In genomic region chr11:70583022-70583714, GRCm38 (mm10) we compare ENCODE assay signal across 8 mouse cellular contexts. TPM values are rescaled to one million over a fixed set of nuclear protein-coding genes. Genes with fewer than 3 reads are reported as not detected.
DNase-seq lines count a peak whose midpoint lies in the region; ATAC-seq and TF ChIP-seq lines count a peak whose summit lies in the region.
"Had no signal": no experiment of that assay in that cellular context is flagged by ENCODE, and none has a peak within 500 bp of the region (broad histone marks: within the 10 kb centered on the region; RNA-seq: fewer than 3 reads in every experiment).

No protein-coding gene starts in this region.

- peaks cover 45% of the 10 kb centered on the region for H3K4me1 ChIP-seq in kidney, postnatal 0 days (replicated peaks; ENCODE audit: insufficient read depth, low read length)
- H3K4me1 ChIP-seq in bone marrow macrophage, adult 2 months (ENCODE audit: control insufficient read depth, insufficient read depth, low read length), result peaks cover 90% of the 10 kb centered on the region
- H3K4me1 ChIP-seq in embryonic facial prominence, embryonic 12.5 days, result peaks cover 73% of the 10 kb centered on the region
- H3K4me1 ChIP-seq in limb, embryonic 15.5 days, result peaks cover 69% of the 10 kb centered on the region

- no peaks in the 10 kb centered on the region for H3K27me3 ChIP-seq in kidney, postnatal 0 days (ENCODE audit: insufficient read depth, low read length)
- H3K27me3 ChIP-seq in embryonic facial prominence, embryonic 12.5 days, result no peaks in the 10 kb centered on the region
- no peaks in the 10 kb centered on the region for H3K27me3 ChIP-seq in limb, embryonic 15.5 days

- H3K4me3 ChIP-seq in kidney, postnatal 0 days (replicated peaks; ENCODE audit: low read depth, low read length), result no peak overlapping the region
- H3K4me3 ChIP-seq in bone marrow macrophage, adult 2 months (ENCODE audit: insufficient read depth, low read length), result no peak overlapping the region
- H3K4me3 ChIP-seq in embryonic facial prominence, embryonic 12.5 days, result no peak overlapping the region
- H3K4me3 ChIP-seq in limb, embryonic 15.5 days, result no peak overlapping the region

- no peak for ATAC-seq in kidney, postnatal 0 days (replicated peaks; ENCODE audit: low FRiP score, low read depth)
- ATAC-seq in embryonic facial prominence, embryonic 12.5 days (ENCODE audit: insufficient number of reproducible peaks, insufficient read depth, low FRiP score, low TSS enrichment), result no peak
- no peak for ATAC-seq in limb, embryonic 15.5 days (ENCODE audit: insufficient number of reproducible peaks, low FRiP score, low TSS enrichment, low read depth)

- H3K4me2 ChIP-seq in kidney, postnatal 0 days (ENCODE audit: low read length), result no peak overlapping the region
- 0 out of 2 replicates have a peak overlapping the region, but pooled peaks have one; percentile 9 for H3K4me2 ChIP-seq in embryonic facial prominence, embryonic 12.5 days (replicated peaks)
- H3K4me2 ChIP-seq in limb, embryonic 15.5 days, result no peak overlapping the region

- no peak for TF ChIP-seq CTCF in kidney, postnatal 0 days (IDR thresholded peaks at IDR 0.05; ENCODE audit: low read depth)
- no peak for TF ChIP-seq CTCF in bone marrow macrophage, adult 2 months (IDR thresholded peaks at IDR 0.05; ENCODE audit: low read depth, low read length)

- H3K9me3 ChIP-seq in kidney, postnatal 0 days (replicated peaks; ENCODE audit: low read length), result no peaks in the 10 kb centered on the region
- no peaks in the 10 kb centered on the region for H3K9me3 ChIP-seq in embryonic facial prominence, embryonic 12.5 days
- no peaks in the 10 kb centered on the region for H3K9me3 ChIP-seq in limb, embryonic 15.5 days

- 61% methylated on average over 6 of the region's 6 CpGs for WGBS in kidney, postnatal 0 days
- WGBS in embryonic facial prominence, embryonic 12.5 days, result 44% methylated on average over 6 of the region's 6 CpGs
- WGBS in limb, embryonic 15.5 days, result 48% methylated on average over 6 of the region's 6 CpGs

- no peak for TF ChIP-seq POLR2A in bone marrow macrophage, adult 2 months (IDR thresholded peaks at IDR 0.05; ENCODE audit: borderline replicate concordance, low read depth, low read length)

- no peak overlapping the region for H3K9ac ChIP-seq in kidney, postnatal 0 days (ENCODE audit: low read depth, low read length)
- no peak overlapping the region for H3K9ac ChIP-seq in embryonic facial prominence, embryonic 12.5 days
- H3K9ac ChIP-seq in limb, embryonic 15.5 days, result no peak overlapping the region

- no peaks in the 10 kb centered on the region for H3K36me3 ChIP-seq in kidney, postnatal 0 days (ENCODE audit: insufficient read depth, low read length)
- no peaks in the 10 kb centered on the region for H3K36me3 ChIP-seq in embryonic facial prominence, embryonic 12.5 days
- H3K36me3 ChIP-seq in limb, embryonic 15.5 days, result 0 out of 2 replicates have a peak, but pooled peaks cover 2% of the 10 kb centered on the region

- peak overlapping the region; percentile 64 for H3K27ac ChIP-seq in kidney, postnatal 0 days
- peak overlapping the region; percentile 63 for H3K27ac ChIP-seq in bone marrow macrophage, adult 2 months (ENCODE audit: insufficient read depth, low read depth, low read length)
- peak overlapping the region; percentile 77 for H3K27ac ChIP-seq in embryonic facial prominence, embryonic 12.5 days
- H3K27ac ChIP-seq in limb, embryonic 15.5 days, result peak overlapping the region; percentile 73

- DNase-seq in kidney, postnatal 0 days (ENCODE audit: low spot score), result no peak
- DNase-seq in kidney, adult 9 months, result no peak
- no peak for DNase-seq in urinary bladder, postnatal 10 days (ENCODE audit: low spot score)
- no peak for DNase-seq in frontal cortex, postnatal 25 days (ENCODE audit: low spot score in 2 of 2)
- DNase-seq: cerebellum, adult 9-10 months had no signal

RNA-seq across cellular contexts. Expression of gene Mink1, which starts 20.5 kb away (rescaled TPM):
- 11.5 and 12.1 TPM in 2 replicates for polyA plus RNA-seq in kidney, postnatal 0 days (2015; fragmentation: Nextera tagmentation; extraction: Ambion mirVana)
- 139 and 151 TPM in 2 replicates for polyA plus RNA-seq in bone marrow macrophage, adult 2 months (2012; ENCODE audit: insufficient read depth, insufficient read length, missing spikeins)
- polyA plus RNA-seq in embryonic facial prominence, embryonic 12.5 days (2016; fragmentation: Nextera tagmentation; extraction: Ambion mirVana), result 16.7 and 17.5 TPM in 2 replicates
- 14.1 TPM in 2 replicates for polyA plus RNA-seq in limb, embryonic 15.5 days (2015; fragmentation: Nextera tagmentation; extraction: Ambion mirVana)

RNA-seq across cellular contexts. Expression of gene 4930544D05Rik, which starts 32.5 kb away (rescaled TPM):
- polyA plus RNA-seq in kidney, postnatal 0 days (2015; fragmentation: Nextera tagmentation; extraction: Ambion mirVana), result not detected in 2 replicates
- not detected in 2 replicates for polyA plus RNA-seq in bone marrow macrophage, adult 2 months (2012; ENCODE audit: insufficient read depth, insufficient read length, missing spikeins)
- polyA plus RNA-seq in embryonic facial prominence, embryonic 12.5 days (2016; fragmentation: Nextera tagmentation; extraction: Ambion mirVana), result not detected in 2 replicates
- not detected in 2 replicates for polyA plus RNA-seq in limb, embryonic 15.5 days (2015; fragmentation: Nextera tagmentation; extraction: Ambion mirVana)

RNA-seq across cellular contexts. Expression of gene Chrne, which starts 35.8 kb away (rescaled TPM):
- polyA plus RNA-seq in kidney, postnatal 0 days (2015; fragmentation: Nextera tagmentation; extraction: Ambion mirVana), result 0.25 and 0.29 TPM in 2 replicates
- polyA plus RNA-seq in bone marrow macrophage, adult 2 months (2012; ENCODE audit: insufficient read depth, insufficient read length, missing spikeins), result not detected in 2 replicates
- polyA plus RNA-seq in embryonic facial prominence, embryonic 12.5 days (2016; fragmentation: Nextera tagmentation; extraction: Ambion mirVana), result not detected in 2 replicates
- 0.41 TPM in 1 of 2 replicates, not detected in the other for polyA plus RNA-seq in limb, embryonic 15.5 days (2015; fragmentation: Nextera tagmentation; extraction: Ambion mirVana)

RNA-seq across cellular contexts. Expression of gene Pld2, which starts 43.3 kb away (rescaled TPM):
- polyA plus RNA-seq in kidney, postnatal 0 days (2015; fragmentation: Nextera tagmentation; extraction: Ambion mirVana), result 6.7 and 7.2 TPM in 2 replicates
- polyA plus RNA-seq in bone marrow macrophage, adult 2 months (2012; ENCODE audit: insufficient read depth, insufficient read length, missing spikeins), result 58.4 and 60.9 TPM in 2 replicates
- 4.4 and 6.7 TPM in 2 replicates for polyA plus RNA-seq in embryonic facial prominence, embryonic 12.5 days (2016; fragmentation: Nextera tagmentation; extraction: Ambion mirVana)
- polyA plus RNA-seq in limb, embryonic 15.5 days (2015; fragmentation: Nextera tagmentation; extraction: Ambion mirVana), result 10.4 and 11.9 TPM in 2 replicates

RNA-seq across cellular contexts. Expression of gene Gm40193, which starts 50.4 kb away (rescaled TPM):
- not detected in 2 replicates for polyA plus RNA-seq in kidney, postnatal 0 days (2015; fragmentation: Nextera tagmentation; extraction: Ambion mirVana)
- not detected in 2 replicates for polyA plus RNA-seq in bone marrow macrophage, adult 2 months (2012; ENCODE audit: insufficient read depth, insufficient read length, missing spikeins)
- polyA plus RNA-seq in embryonic facial prominence, embryonic 12.5 days (2016; fragmentation: Nextera tagmentation; extraction: Ambion mirVana), result not detected in 2 replicates
- not detected in 2 replicates for polyA plus RNA-seq in limb, embryonic 15.5 days (2015; fragmentation: Nextera tagmentation; extraction: Ambion mirVana)
